Mouse (Mus musculus): ENCODE results near the gene Cox6b2. TPM values are rescaled to one million over a fixed set of nuclear protein-coding genes. Genes with fewer than 3 reads are reported as not detected.

Cox6b2 gene
- polyA plus RNA-seq, 1 experiment, result 26.4 TPM

- TF ChIP-seq TAL1 (IDR thresholded peaks at IDR 0.05; ENCODE audit: low read length) (no peak), GATA1 (IDR thresholded peaks at IDR 0.05; ENCODE audit: low read length) (no peak)
- no peaks in the 10 kb centered on the region for H3K36me3 ChIP-seq (ENCODE audit: control insufficient read depth)
- peaks cover 25% of the 10 kb centered on the region for H3K4me1 ChIP-seq (ENCODE audit: control insufficient read depth)
- no peak overlapping the region for H3K4me3 ChIP-seq (replicated peaks)
- no peaks in the 10 kb centered on the region for H3K27me3 ChIP-seq (ENCODE audit: control insufficient read depth)
- H3K9me3 ChIP-seq (ENCODE audit: control insufficient read depth, low read length), result no peaks in the 10 kb centered on the region
Observed at GRCm38 (mm10) chr7:4731090-4731489, 21.8 kb downstream of the Cox6b2 start.

- Histone ChIP-seq H3K4me3 (replicated peaks) (no peak within 1 kb of the TSS), H3K36me3 (ENCODE audit: control insufficient read depth) (no peaks in the 10 kb centered on the region), H3K27me3 (ENCODE audit: control insufficient read depth) (peaks cover 13% of the 10 kb centered on the region), H3K4me1 (ENCODE audit: control insufficient read depth) (no peaks in the 10 kb centered on the region; the same call in 1 of the 2 replicates), H3K9me3 (ENCODE audit: control insufficient read depth, low read length) (no peaks in the 10 kb centered on the region)
- no peak for TF ChIP-seq GATA1 (IDR thresholded peaks at IDR 0.05; ENCODE audit: low read length)
- no peak for TF ChIP-seq TAL1 (IDR thresholded peaks at IDR 0.05; ENCODE audit: low read length)
Observed at GRCm38 (mm10) chr7:4725169-4725568, 27.7 kb downstream of the Cox6b2 start, which contains the start of gene Tmem150b. Gene Tmem150b, minus strand, starts transcription at chr7:4725249.

- Histone ChIP-seq H3K36me3 (ENCODE audit: control insufficient read depth) (no peaks in the 10 kb centered on the region), H3K27me3 (ENCODE audit: control insufficient read depth) (peaks cover 13% of the 10 kb centered on the region), H3K4me1 (ENCODE audit: control insufficient read depth) (no peaks in the 10 kb centered on the region; the same call in 1 of the 2 replicates), H3K4me3 (replicated peaks) (no peak overlapping the region), H3K9me3 (ENCODE audit: control insufficient read depth, low read length) (no peaks in the 10 kb centered on the region)
- no peak for TF ChIP-seq TAL1 (IDR thresholded peaks at IDR 0.05; ENCODE audit: low read length)
- no peak for TF ChIP-seq GATA1 (IDR thresholded peaks at IDR 0.05; ENCODE audit: low read length)
Observed at GRCm38 (mm10) chr7:4724359-4724758, 28.5 kb downstream of the Cox6b2 start.

GRCm38 (mm10) chr7:4723508-4723907, 29.4 kb downstream of the Cox6b2 start:
- peaks cover 13% of the 10 kb centered on the region for H3K27me3 ChIP-seq (ENCODE audit: control insufficient read depth)
- H3K9me3 ChIP-seq (ENCODE audit: control insufficient read depth, low read length), result no peaks in the 10 kb centered on the region
- H3K36me3 ChIP-seq (ENCODE audit: control insufficient read depth), result no peaks in the 10 kb centered on the region
- H3K4me1 ChIP-seq (ENCODE audit: control insufficient read depth), result no peaks in the 10 kb centered on the region; the same call in 1 of the 2 replicates
- H3K4me3 ChIP-seq (replicated peaks), result peak overlapping the region; percentile 25
- TF ChIP-seq TAL1 (IDR thresholded peaks at IDR 0.05; ENCODE audit: low read length) (no peak), GATA1 (IDR thresholded peaks at IDR 0.05; ENCODE audit: low read length) (no peak)

- Histone ChIP-seq H3K9me3 (ENCODE audit: control insufficient read depth, low read length) (no peaks in the 10 kb centered on the region), H3K4me3 (replicated peaks) (no peak overlapping the region), H3K36me3 (ENCODE audit: control insufficient read depth) (no peaks in the 10 kb centered on the region), H3K27me3 (ENCODE audit: control insufficient read depth) (peaks cover 8% of the 10 kb centered on the region), H3K4me1 (ENCODE audit: control insufficient read depth) (no peaks in the 10 kb centered on the region; the same call in 1 of the 2 replicates)
- TF ChIP-seq TAL1 (IDR thresholded peaks at IDR 0.05; ENCODE audit: low read length) (no peak), GATA1 (IDR thresholded peaks at IDR 0.05; ENCODE audit: low read length) (no peak)
Observed at GRCm38 (mm10) chr7:4719276-4719675, 33.6 kb downstream of the Cox6b2 start.

- Histone ChIP-seq H3K4me1 (ENCODE audit: control insufficient read depth) (no peaks in the 10 kb centered on the region), H3K9me3 (ENCODE audit: control insufficient read depth, low read length) (no peaks in the 10 kb centered on the region), H3K36me3 (ENCODE audit: control insufficient read depth) (no peaks in the 10 kb centered on the region), H3K27me3 (ENCODE audit: control insufficient read depth) (no peaks in the 10 kb centered on the region; the same call in 1 of the 2 replicates), H3K4me3 (replicated peaks) (no peak overlapping the region)
- TF ChIP-seq TAL1 (IDR thresholded peaks at IDR 0.05; ENCODE audit: low read length), result no peak
- no peak for TF ChIP-seq GATA1 (IDR thresholded peaks at IDR 0.05; ENCODE audit: low read length)
Observed at GRCm38 (mm10) chr7:4716955-4717354, 35.9 kb downstream of the Cox6b2 start.

- Histone ChIP-seq H3K4me1 (ENCODE audit: control insufficient read depth) (no peaks in the 10 kb centered on the region), H3K9me3 (ENCODE audit: control insufficient read depth, low read length) (no peaks in the 10 kb centered on the region), H3K27me3 (ENCODE audit: control insufficient read depth) (peaks cover 13% of the 10 kb centered on the region), H3K4me3 (replicated peaks) (no peak overlapping the region), H3K36me3 (ENCODE audit: control insufficient read depth) (no peaks in the 10 kb centered on the region)
- no peak for TF ChIP-seq GATA1 (IDR thresholded peaks at IDR 0.05; ENCODE audit: low read length)
- no peak for TF ChIP-seq TAL1 (IDR thresholded peaks at IDR 0.05; ENCODE audit: low read length)
Observed at GRCm38 (mm10) chr7:4712594-4712993, 40.3 kb downstream of the Cox6b2 start.

- Histone ChIP-seq H3K4me1 (ENCODE audit: control insufficient read depth) (peaks cover 5% of the 10 kb centered on the region), H3K27me3 (ENCODE audit: control insufficient read depth) (peaks cover 34% of the 10 kb centered on the region), H3K9me3 (ENCODE audit: control insufficient read depth, low read length) (no peaks in the 10 kb centered on the region), H3K4me3 (replicated peaks) (no peak overlapping the region), H3K36me3 (ENCODE audit: control insufficient read depth) (no peaks in the 10 kb centered on the region)
- TF ChIP-seq TAL1 (IDR thresholded peaks at IDR 0.05; ENCODE audit: low read length), result no peak
- no peak for TF ChIP-seq GATA1 (IDR thresholded peaks at IDR 0.05; ENCODE audit: low read length)
Observed at GRCm38 (mm10) chr7:4705098-4705497, 47.8 kb downstream of the Cox6b2 start.

- Histone ChIP-seq H3K4me3 (replicated peaks) (no peak overlapping the region), H3K4me1 (ENCODE audit: control insufficient read depth) (peaks cover 5% of the 10 kb centered on the region), H3K27me3 (ENCODE audit: control insufficient read depth) (peaks cover 27% of the 10 kb centered on the region), H3K36me3 (ENCODE audit: control insufficient read depth) (no peaks in the 10 kb centered on the region), H3K9me3 (ENCODE audit: control insufficient read depth, low read length) (no peaks in the 10 kb centered on the region)
- no peak for TF ChIP-seq TAL1 (IDR thresholded peaks at IDR 0.05; ENCODE audit: low read length)
- TF ChIP-seq GATA1 (IDR thresholded peaks at IDR 0.05; ENCODE audit: low read length), result no peak
Observed at GRCm38 (mm10) chr7:4703195-4703594, 49.7 kb downstream of the Cox6b2 start.

- peaks cover 18% of the 10 kb centered on the region for H3K27me3 ChIP-seq (ENCODE audit: control insufficient read depth)
- H3K9me3 ChIP-seq (ENCODE audit: control insufficient read depth, low read length), result no peaks in the 10 kb centered on the region
- no peaks in the 10 kb centered on the region for H3K36me3 ChIP-seq (ENCODE audit: control insufficient read depth)
- H3K4me3 ChIP-seq (replicated peaks), result no peak overlapping the region
- TF ChIP-seq GATA1 (IDR thresholded peaks at IDR 0.05; ENCODE audit: low read length) (no peak), TAL1 (IDR thresholded peaks at IDR 0.05; ENCODE audit: low read length) (no peak)
- peaks cover 5% of the 10 kb centered on the region for H3K4me1 ChIP-seq (ENCODE audit: control insufficient read depth)
Observed at GRCm38 (mm10) chr7:4702334-4702733, 50.6 kb downstream of the Cox6b2 start.

Other genes starting within 250 kb of the Cox6b2 start
- 0.28 TPM in 1 of 2 replicates, not detected in the other for gene Tnnt1, start 236.7 kb downstream of the Cox6b2 start, polyA plus RNA-seq (2012)
- gene Tnni3, start 228.9 kb downstream of the Cox6b2 start, polyA plus RNA-seq (2012), result not detected in 2 replicates
- gene Dnaaf3, start 220.6 kb downstream of the Cox6b2 start, polyA plus RNA-seq (2012), result 0.02 TPM in 2 replicates
- gene Syt5, start 205.6 kb downstream of the Cox6b2 start, polyA plus RNA-seq (2012), result 0.38 and 0.50 TPM in 2 replicates
- gene Ptprh, start 149.1 kb downstream of the Cox6b2 start, polyA plus RNA-seq (2012), result not detected in 2 replicates
- 2.3 and 2.7 TPM in 2 replicates for gene Tmem86b, start 121.7 kb downstream of the Cox6b2 start, polyA plus RNA-seq (2012)
- gene Ppp6r1, start 94.1 kb downstream of the Cox6b2 start, polyA plus RNA-seq (2012), result 23.5 and 30.2 TPM in 2 replicates
- gene Hspbp1, start 68.0 kb downstream of the Cox6b2 start, polyA plus RNA-seq (2012), result 12.9 and 13.0 TPM in 2 replicates
- gene Brsk1, start 62.5 kb downstream of the Cox6b2 start, polyA plus RNA-seq (2012), result 0.01 TPM in 1 of 2 replicates, not detected in the other
- gene Tmem150b, start 27.8 kb downstream of the Cox6b2 start, polyA plus RNA-seq (2012), result not detected in 2 replicates
- gene Kmt5c, start 13.0 kb downstream of the Cox6b2 start, polyA plus RNA-seq (2012), result 67.3 and 67.8 TPM in 2 replicates
- not detected in 2 replicates for gene Fam71e2, start 18.2 kb upstream of the Cox6b2 start, polyA plus RNA-seq (2012)
- not detected in 2 replicates for gene Il11, start 29.8 kb upstream of the Cox6b2 start, polyA plus RNA-seq (2012)
- gene Tmem190, start 29.8 kb upstream of the Cox6b2 start, polyA plus RNA-seq (2012), result not detected in 2 replicates
- 6.1 and 6.2 TPM in 2 replicates for gene Tmem238, start 36.6 kb upstream of the Cox6b2 start, polyA plus RNA-seq (2012)
- 1,289 and 1,793 TPM in 2 replicates for gene Rpl28, start 39.8 kb upstream of the Cox6b2 start, polyA plus RNA-seq (2012)
- gene Ube2s, start 59.5 kb upstream of the Cox6b2 start, polyA plus RNA-seq (2012), result 142 and 163 TPM in 2 replicates
- gene Shisa7, start 91.6 kb upstream of the Cox6b2 start, polyA plus RNA-seq (2012), result not detected in 2 replicates
- gene Isoc2b, start 117.2 kb upstream of the Cox6b2 start, polyA plus RNA-seq (2012), result 0.15 TPM in 1 of 2 replicates, not detected in the other
- 1.3 and 2.4 TPM in 2 replicates for gene Isoc2a, start 124.1 kb upstream of the Cox6b2 start, polyA plus RNA-seq (2012)
- gene Gm36210, start 153.4 kb upstream of the Cox6b2 start, polyA plus RNA-seq (2012), result 0.05 TPM in 1 of 2 replicates, not detected in the other
- 8.5 and 8.9 TPM in 2 replicates for gene Zfp628, start 162.1 kb upstream of the Cox6b2 start, polyA plus RNA-seq (2012)
- gene Nat14, start 168.9 kb upstream of the Cox6b2 start, polyA plus RNA-seq (2012), result 0.38 and 0.51 TPM in 2 replicates
- gene Ssc5d, start 172.7 kb upstream of the Cox6b2 start, polyA plus RNA-seq (2012), result not detected in 2 replicates
- gene Sbk2, start 211.3 kb upstream of the Cox6b2 start, polyA plus RNA-seq (2012), result not detected in 2 replicates
- not detected in 2 replicates for gene Sbk3, start 218.1 kb upstream of the Cox6b2 start, polyA plus RNA-seq (2012)
- 0.15 and 0.37 TPM in 2 replicates for gene Zfp579, start 243.1 kb upstream of the Cox6b2 start, polyA plus RNA-seq (2012)